Mouse (Mus musculus) left cerebral cortex, postnatal 4 days (tissue): ENCODE data around the gene Pnpla7. TPM values are rescaled to one million over a fixed set of nuclear protein-coding genes. Genes with fewer than 3 reads are reported as not detected.

Source experiments
- DNase-seq: peaks from one replicate; pipeline ENCODE4 v3.0.0-alpha.2; 2022
- intact Hi-C: fragments of 180-260 bp; cut with DNase I; formaldehyde crosslinking; loops from one replicate; pipeline ENCODE4 v1.15.1; 2025
- microRNA-seq: library from miRNA; unstranded; fragments of <30 nt; microRNA quantifications from one replicate; pipeline ENCODE4 v1.2.0, GENCODE M21; 2022
- total RNA-seq, 2 experiments: library from RNA; stranded (reverse); gene quantifications; 2 replicates each; pipeline ENCODE4 v1.2.3; 2021

Gene Pnpla7
- total RNA-seq, 2 experiments from 2014 or later = 7.0 to 8.4 TPM

DNA sequence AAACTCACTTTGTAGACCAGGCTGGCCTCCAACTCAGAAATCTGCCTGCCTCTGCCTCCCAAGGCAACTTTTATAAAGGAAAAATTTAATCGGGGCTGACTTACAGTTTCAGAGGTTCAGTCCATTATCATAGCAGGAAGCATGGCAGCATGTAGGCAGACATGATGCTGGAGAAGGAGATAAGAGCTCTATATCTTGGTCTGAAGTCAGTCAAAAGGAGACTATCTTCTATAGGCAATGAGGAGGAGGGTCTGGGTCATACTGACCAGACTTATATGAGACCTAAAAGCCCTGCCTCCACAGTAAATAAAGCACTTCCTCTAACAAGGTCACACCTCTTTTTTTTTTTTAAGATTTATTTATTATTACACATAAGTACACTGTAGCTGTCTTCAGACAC, 88.5 kb downstream of the Pnpla7 start:
- intact Hi-C loops = no loop called here
- DNase-seq = no peak

DNA sequence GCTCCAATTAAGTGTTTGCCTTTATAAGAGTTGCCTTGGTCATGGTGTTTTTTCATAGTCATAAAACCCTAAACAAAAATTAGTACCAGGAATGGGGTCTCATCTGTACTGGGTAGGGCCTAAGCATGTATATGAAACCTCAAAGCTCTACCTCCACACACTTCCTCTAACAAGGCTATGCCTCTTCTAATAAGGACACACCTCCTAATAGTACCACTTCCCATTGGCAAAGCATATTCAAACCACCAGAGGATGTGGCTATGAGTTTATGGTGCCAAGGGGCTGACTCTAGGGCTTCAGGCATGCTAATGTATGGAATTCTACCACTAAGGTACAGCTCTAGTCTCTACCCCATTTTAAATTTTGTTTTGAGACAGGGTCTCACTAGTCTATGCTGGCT, 89.7 kb downstream of the Pnpla7 start:
- intact Hi-C loops = no loop called here
- DNase-seq = no peak

DNA sequence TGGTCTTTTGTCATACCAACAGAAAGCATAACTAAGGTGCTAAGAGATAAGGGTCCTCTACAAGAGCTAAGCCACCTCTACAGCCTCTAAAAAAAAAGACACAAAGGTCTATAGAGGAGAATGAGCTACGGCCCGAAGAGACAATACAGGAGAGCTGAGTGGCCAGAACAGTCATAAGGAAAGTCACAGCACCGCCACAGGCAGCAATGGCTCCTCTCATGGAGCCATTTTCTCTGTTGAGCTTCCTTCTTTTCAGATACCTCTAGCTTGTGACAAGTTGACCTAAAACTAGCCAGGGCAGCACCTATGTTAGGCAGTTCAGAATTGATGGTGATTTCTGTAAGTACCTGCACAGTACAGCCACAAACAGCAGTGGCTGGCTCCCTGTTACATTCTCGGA, 90.7 kb downstream of the Pnpla7 start:
- no peak for DNase-seq
- intact Hi-C loops = no loop called here

DNA sequence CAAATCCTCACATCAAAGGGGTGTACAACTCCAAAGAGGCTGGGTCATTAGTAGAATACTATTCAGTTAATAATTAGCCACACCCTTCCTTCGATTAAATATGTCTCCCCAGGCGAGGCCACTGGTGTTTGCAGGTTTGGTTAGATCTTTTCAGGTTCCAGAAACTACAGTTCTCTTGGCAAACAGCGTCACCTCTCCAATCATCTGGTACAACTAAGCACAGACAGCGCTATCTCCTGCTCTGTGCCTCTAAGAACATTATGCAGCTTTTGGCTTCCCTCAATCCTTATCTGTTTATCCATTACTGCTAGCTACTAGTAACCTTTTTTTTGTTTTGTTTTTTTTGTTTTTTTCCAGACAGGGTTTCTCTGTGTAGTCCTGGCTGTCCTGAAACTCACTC, 93.7 kb downstream of the Pnpla7 start:
- no peak for DNase-seq
- intact Hi-C loops = no loop called here

DNA sequence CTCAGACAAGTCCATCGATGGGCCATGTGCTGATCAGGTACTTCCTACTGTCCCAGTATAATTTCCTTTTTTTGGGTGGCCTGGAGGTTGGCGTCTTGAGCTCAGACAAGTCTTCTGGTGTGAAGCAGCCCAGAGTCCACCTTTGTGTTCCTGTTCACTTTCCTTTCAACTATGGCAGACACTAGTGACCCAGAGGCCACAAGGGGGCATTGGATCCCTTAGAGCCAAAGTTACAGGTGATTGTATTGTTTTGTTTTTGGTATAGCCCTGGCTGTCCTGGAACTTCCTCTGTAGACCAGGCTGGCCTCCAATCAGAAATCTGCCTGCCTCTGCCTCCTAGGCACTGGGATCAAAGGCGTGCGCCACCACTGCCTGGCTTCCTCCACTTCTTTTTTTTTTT, 96.6 kb downstream of the Pnpla7 start:
- no peak for DNase-seq
- intact Hi-C loops = no loop called here

DNA sequence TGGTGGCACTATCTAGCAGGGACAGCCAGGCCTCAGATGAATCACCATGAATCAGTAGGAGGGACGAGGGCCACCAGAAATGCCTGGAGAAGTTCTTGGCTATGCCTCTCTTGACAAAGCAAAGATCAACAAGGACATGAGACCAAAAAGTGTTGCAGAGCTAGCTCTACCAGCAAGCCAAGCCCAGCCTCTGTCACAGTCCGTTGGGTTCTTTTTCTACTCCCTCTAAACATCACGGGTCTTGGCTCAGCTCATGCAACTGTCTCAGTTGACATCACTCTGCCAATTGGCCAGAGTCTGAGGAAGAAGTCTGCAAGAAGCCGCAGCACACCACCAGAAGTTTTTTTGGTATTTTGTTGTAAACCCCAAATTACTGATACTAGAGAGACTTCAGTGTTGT, 99.7 kb downstream of the Pnpla7 start:
- DNase-seq = no peak
- intact Hi-C loops = no loop called here

DNA sequence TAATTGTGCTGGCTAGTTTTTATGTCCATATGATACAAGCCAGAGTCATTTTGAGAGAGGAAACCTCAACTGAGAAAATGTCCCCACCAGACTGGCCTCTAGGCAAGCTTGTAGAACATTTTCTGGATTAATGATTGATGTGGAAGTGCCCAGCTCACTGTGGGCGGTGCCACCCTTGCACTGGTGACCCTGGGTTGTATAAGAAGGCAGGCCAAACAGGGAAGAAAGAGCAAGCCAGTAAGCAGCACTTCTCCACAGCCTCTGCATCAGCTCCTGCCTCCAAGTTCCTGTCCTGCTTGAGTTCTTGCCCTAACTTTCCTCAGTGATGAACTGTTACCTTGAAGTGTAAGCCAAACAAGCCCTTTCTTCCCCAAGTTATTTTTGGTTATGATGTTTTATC, 103.1 kb downstream of the Pnpla7 start:
- no peak for DNase-seq
- intact Hi-C loops = no loop called here

DNA sequence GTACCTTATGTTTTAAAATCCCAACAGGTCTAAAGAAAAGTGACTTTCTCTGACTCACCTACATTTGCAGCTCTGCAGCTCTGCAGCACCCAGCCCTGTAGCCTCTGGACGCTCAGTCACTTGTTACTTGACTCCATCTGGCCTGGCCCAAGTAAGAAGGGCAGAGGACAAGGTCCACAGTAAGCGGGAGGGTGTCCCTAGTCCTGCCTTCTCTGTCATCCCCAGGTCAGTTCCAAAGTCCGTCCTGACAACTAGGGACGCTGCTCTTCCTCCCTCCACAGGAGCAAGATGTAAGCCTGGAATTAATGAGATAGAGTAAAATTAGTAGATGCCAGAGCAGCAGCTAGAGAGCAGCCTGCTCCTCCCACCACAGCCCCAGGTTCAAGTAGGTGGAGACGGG, 104.2 kb downstream of the Pnpla7 start, which contains the start of gene Entpd8:
Gene Entpd8 (plus strand): TSS at position 229 of the 400 bp plus-strand sequence.
- DNase-seq = no peak
- intact Hi-C loops = no loop called here

DNA sequence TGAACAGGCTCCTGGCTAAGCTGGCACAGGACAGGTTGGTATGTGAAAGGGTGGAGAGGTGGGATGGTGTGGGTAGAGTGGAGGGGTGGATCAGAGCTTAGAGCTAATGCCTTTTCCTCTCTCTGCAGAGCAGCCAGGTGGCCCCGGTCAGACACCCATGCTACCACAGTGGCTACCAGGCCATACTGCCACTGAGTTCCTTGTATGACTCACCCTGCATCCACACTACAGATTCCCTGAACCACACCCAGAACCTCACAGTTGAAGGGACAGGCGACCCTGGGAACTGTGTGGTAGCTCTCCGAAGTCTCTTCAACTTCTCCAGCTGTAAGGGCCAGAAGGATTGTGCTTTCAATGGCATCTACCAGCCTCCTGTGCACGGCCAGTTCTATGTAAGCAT, 107.9 kb downstream of the Pnpla7 start:
- no peak for DNase-seq
- intact Hi-C loops = no loop called here

DNA sequence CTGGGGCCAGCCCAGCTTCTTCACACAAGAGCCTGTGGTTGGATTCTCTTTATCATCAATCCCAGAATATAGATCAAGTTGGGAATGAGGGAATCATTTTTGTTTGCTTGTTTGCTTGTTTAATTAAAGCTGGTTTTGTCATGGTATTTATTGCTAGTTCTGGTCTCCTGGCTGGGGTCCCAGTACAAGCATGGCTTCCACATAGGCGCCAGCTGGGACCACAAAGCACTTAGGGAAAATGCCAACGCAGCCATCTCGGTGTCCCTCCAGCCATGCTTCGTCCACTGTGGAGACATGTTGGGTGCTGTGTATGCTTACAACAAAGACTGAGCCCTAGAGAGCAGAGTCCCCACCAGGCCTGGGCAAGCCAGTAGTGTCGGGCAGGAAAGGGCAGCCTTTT, 109.7 kb downstream of the Pnpla7 start:
- intact Hi-C loops = no loop called here
- DNase-seq = peak; percentile 34

DNA sequence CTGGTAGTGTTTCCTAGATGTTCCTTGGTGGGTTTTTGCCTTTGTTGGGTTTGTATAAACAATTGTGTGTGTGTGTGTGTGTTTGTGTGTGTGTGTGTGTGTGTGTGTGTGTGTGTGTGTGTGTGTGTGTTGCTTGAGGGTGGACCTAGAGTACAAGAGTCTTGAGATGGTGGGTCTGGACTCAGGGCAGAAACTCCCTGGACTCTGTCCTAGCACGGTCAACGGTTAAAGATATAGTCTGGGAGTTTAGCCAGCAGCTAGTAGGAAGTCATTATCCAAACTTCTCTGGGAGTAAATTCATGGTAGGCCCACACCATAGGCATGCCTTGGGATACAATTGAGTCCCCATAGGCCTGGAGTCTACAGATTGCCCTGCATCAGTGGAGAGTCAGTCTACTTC, 112.0 kb downstream of the Pnpla7 start:
- DNase-seq = no peak
- intact Hi-C loops = no loop called here

DNA sequence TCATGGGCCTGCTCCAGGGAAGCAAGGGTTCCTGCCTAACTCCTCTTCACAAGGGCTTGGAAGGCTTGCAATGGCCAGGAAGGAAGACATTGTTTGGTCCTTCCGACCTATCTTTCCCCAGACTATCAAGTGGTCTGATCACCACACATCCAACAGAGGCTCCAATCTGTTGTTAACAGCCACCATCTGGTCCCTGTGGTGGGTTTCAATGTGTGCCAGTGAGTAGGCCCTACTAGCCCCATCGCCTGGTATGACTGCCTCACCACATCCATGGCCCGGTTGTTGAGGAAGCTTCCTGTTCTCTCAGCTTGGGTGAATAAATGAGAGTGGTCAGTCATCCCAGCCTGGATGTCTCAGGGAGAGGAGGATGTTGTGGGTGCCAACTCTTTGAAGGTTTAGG, 112.8 kb downstream of the Pnpla7 start:
- peak; percentile 26 for DNase-seq
- intact Hi-C loops = no loop called here

DNA sequence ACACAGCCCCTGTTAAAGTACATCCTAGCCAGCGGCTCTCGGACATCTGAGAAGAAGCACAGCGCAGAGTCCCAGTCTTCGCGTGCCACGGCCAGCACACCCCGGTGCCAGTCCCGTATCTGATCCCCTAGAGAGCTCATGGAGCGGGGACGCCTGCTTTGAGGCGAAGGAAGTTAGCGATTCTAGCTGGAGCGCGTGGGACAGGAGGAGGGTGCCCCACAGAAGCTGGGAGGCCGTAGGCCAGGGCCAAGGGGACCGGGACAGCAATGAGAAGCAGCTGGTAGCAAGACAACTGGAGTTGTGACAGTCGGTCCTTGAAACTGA, 118.9 kb downstream of the Pnpla7 start:
- intact Hi-C loops = no loop called here
- DNase-seq = no peak

DNA sequence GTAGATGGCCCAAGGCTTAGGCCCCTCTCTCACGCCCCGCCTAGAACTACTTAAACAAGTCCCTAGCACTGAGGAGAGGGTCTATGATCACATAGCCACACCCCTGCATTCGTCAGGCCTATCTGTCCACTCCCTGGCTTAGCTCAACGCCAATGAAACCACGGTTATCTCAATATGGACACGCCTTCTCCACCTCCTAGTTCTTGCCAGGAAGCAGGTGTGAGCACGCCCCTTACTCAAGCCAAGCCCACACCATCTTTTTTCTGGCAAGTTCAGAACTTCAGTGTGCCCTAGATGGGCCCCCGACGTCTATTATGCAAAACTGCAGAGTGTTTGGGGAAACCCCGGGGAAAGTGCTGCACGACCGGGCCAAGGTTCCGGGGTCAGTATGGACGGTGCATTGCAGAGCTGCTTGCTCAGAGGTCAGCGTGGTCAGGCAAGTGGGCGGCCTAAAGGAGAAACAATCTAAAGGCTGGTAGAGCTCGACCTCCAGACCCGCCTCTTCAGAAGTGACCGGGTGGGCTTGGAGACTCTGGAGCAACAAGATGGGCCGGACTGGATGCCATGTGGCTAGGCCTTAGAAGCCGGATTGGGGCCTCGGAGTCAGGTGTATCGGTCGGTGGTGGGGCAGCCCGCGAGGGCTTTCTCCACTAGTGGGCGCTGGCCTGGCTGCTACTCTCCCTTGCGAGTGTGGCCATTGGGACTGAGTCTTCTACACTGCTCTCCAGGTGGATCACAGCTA, 119.4 kb downstream of the Pnpla7 start, which contains the start of gene Noxa1:
Gene Noxa1 (minus strand): TSS at position 41 of the 742 bp plus-strand sequence.
- intact Hi-C loops = no loop called here
- DNase-seq = no peak

DNA sequence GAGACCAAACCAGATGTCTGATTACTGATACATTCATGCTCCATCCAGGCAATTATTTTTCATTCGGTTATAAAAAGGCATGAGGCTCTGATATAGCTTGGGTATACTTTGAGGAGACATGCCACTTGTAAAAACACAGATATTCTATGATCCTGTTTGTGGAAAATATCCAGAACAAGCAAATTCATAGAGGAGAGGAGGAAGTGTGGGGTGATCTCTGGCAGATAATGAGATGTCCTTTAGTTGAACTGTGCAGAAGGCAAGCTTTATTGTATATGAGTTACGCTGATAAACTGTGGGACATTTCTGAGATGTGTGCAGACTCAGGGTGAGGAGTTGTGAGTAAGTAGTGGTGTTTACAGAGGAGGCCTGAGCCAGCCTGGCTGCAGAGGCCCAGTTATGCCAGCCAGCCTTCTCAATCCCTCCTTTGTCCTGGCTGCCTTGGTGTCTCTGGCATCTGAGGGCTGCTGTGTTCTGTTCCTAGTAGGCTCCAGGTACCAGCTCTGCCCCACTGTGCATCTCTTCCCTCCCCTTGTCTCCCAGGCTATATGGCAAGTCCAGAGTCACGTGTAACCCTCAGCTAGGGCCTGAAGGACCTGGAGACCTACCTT, 122.3 kb downstream of the Pnpla7 start:
- intact Hi-C loops = no loop called here
- DNase-seq = no peak

DNA sequence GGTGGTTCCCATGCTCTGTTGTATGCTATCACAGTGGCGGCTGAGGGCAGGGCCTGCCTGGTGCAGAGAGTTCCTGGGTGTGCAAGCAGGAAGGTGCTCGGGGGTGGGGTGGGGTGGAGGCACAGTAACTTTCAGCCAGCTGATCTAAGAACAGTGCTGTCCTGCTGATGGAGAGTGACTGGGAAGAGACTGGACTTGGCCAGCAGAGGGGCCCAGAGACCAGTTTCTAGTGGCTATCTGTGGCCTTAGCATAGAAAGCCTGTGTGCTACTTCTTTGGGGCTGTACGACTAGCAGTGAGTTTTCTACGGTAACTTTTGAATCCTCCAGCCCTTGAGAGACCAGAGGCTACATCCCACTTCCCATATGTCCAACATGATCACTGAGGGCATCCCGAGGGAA, 123.1 kb downstream of the Pnpla7 start:
- intact Hi-C loops = no loop called here
- peak; percentile 58 for DNase-seq

DNA sequence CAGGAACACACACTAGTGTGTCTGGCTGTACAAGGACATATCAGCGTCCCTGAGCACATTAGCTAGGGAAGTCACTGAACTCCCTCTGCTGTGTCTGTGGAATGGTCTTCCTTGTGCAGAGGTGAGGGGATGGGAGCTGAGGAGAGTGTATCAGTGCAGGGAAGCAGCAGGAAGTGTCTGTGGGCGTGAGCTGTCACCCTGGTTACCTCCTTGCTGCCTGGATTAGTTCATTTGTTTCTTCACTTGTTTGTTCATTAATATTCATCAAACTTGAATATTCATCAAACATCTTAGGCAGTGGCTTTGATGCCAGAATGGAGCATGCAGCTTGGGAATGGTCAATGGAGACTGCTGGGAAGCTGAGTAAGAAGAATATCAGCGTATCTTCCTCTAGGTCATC, 123.9 kb downstream of the Pnpla7 start:
- DNase-seq = no peak
- intact Hi-C loops = no loop called here

Small RNA genes within 50 kb of the gene (microRNA-seq; reads per million reads assigned to microRNA genes)
- gene Gm22875 (not detected), gene Gm24328 (not detected), gene Mir7664 (not detected)

Other genes with a start within 250 kb of the Pnpla7 start
- 100 to 1,000 TPM; 113 to 119 TPM for gene Cacna1b, start 212.9 kb upstream of the Pnpla7 start, total RNA-seq
- gene Ehmt1, start 56.4 kb upstream of the Pnpla7 start, total RNA-seq = 100 to 1,000 TPM; 118 to 122 TPM
- 10 to 100 TPM; 51.4 to 53.4 TPM for gene Arrdc1, start 40.8 kb upstream of the Pnpla7 start, total RNA-seq
- gene Zmynd19, start 26.2 kb upstream of the Pnpla7 start, total RNA-seq = 10 to 100 TPM; 66.4 to 72.3 TPM
- gene Dph7, start 13.6 kb upstream of the Pnpla7 start, total RNA-seq = 10 to 100 TPM; 30.1 to 30.6 TPM
- gene Mrpl41, start 935 bp upstream of the Pnpla7 start, total RNA-seq = 10 to 100 TPM; 66.1 to 69.2 TPM
- gene Nsmf, start 78.3 kb downstream of the Pnpla7 start, total RNA-seq = 100 to 1,000 TPM; 342 to 359 TPM
- not detected for gene Entpd8, start 104.3 kb downstream of the Pnpla7 start, total RNA-seq
- not detected for gene Noxa1, start 119.1 kb downstream of the Pnpla7 start, total RNA-seq
- gene Nrarp, start 204.7 kb downstream of the Pnpla7 start, total RNA-seq = 10 to 100 TPM; 32.5 to 35.0 TPM
- gene Tor4a, start 220.9 kb downstream of the Pnpla7 start, total RNA-seq = 1 to 10 TPM; 1.4 to 1.8 TPM
- 10 to 100 TPM; 62.6 to 65.1 TPM for gene Nelfb, start 235.5 kb downstream of the Pnpla7 start, total RNA-seq
- not detected for gene Stpg3, start 238.6 kb downstream of the Pnpla7 start, total RNA-seq
- gene Fam166a, start 242.7 kb downstream of the Pnpla7 start, total RNA-seq = not detected
- 100 to 1,000 TPM; 324 to 351 TPM for gene Tubb4b, start 248.7 kb downstream of the Pnpla7 start, total RNA-seq